Mouse (Mus musculus): Measurements from ENCODE around the gene Nucb2. TPM values are rescaled to one million over a fixed set of nuclear protein-coding genes. Genes with fewer than 3 reads are reported as not detected.

Nucb2 gene
- 27.4 and 29.4 TPM in 2 replicates for polyA plus RNA-seq (2015; fragmentation: Nextera tagmentation; extraction: Ambion mirVana)

- ATAC-seq, result peak; percentile 100
- peak within 1 kb of the TSS; percentile 86 for H3K9ac ChIP-seq (ENCODE audit: low read depth, low read length)
- H3K36me3 ChIP-seq (ENCODE audit: control insufficient read depth, insufficient read depth, low read length), result no peaks in the 10 kb centered on the region
- no peaks in the 10 kb centered on the region for H3K27me3 ChIP-seq (ENCODE audit: control insufficient read depth, insufficient read depth, low read depth, low read length)
- H3K4me3 ChIP-seq (ENCODE audit: low read depth, low read length), result peak within 1 kb of the TSS; percentile 88
- peak within 1 kb of the TSS; percentile 67 for H3K4me2 ChIP-seq (ENCODE audit: low read length)
- H3K9me3 ChIP-seq (replicated peaks; ENCODE audit: control insufficient read depth, low read length, poor library complexity, severe bottlenecking), result no peaks in the 10 kb centered on the region
- peaks cover 14% of the 10 kb centered on the region for H3K4me1 ChIP-seq (ENCODE audit: control insufficient read depth, insufficient read depth, low read length)
- 0% methylated on average over 51 of the region's 51 CpGs for WGBS
- peak within 1 kb of the TSS; percentile 91 for H3K27ac ChIP-seq (ENCODE audit: low read length)
These were observed at the start of gene Nucb2 for GRCm38 (mm10) chr7:116503879-116504817. Gene Nucb2, plus strand, starts transcription at chr7:116504369.

GRCm38 (mm10) chr7:116456964-116457363 lies 47.2 kb upstream of the Nucb2 start:
- no peak overlapping the region for H3K4me2 ChIP-seq (ENCODE audit: low read length)
- no peaks in the 10 kb centered on the region for H3K27me3 ChIP-seq (ENCODE audit: control insufficient read depth, insufficient read depth, low read depth, low read length)
- ATAC-seq, result no peak
- no peak overlapping the region for H3K4me3 ChIP-seq (ENCODE audit: low read depth, low read length)
- no peaks in the 10 kb centered on the region for H3K36me3 ChIP-seq (ENCODE audit: control insufficient read depth, insufficient read depth, low read length)
- WGBS, result 84% methylated on average over 4 of the region's 4 CpGs
- H3K4me1 ChIP-seq (ENCODE audit: control insufficient read depth, insufficient read depth, low read length), result no peaks in the 10 kb centered on the region
- H3K9me3 ChIP-seq (replicated peaks; ENCODE audit: control insufficient read depth, low read length, poor library complexity, severe bottlenecking), result no peaks in the 10 kb centered on the region
- no peak overlapping the region for H3K9ac ChIP-seq (ENCODE audit: low read depth, low read length)
- H3K27ac ChIP-seq (ENCODE audit: low read length), result no peak overlapping the region

GRCm38 (mm10) chr7:116457391-116457790 lies 46.8 kb upstream of the Nucb2 start:
- Histone ChIP-seq H3K4me2 (ENCODE audit: low read length) (no peak overlapping the region), H3K9me3 (replicated peaks; ENCODE audit: control insufficient read depth, low read length, poor library complexity, severe bottlenecking) (no peaks in the 10 kb centered on the region), H3K27me3 (ENCODE audit: control insufficient read depth, insufficient read depth, low read depth, low read length) (no peaks in the 10 kb centered on the region), H3K27ac (ENCODE audit: low read length) (no peak overlapping the region), H3K36me3 (ENCODE audit: control insufficient read depth, insufficient read depth, low read length) (no peaks in the 10 kb centered on the region), H3K4me3 (ENCODE audit: low read depth, low read length) (no peak overlapping the region), H3K9ac (ENCODE audit: low read depth, low read length) (no peak overlapping the region), H3K4me1 (ENCODE audit: control insufficient read depth, insufficient read depth, low read length) (no peaks in the 10 kb centered on the region)
- ATAC-seq, result no peak
- WGBS, result 81% methylated on average over 6 of the region's 6 CpGs

- Histone ChIP-seq H3K36me3 (ENCODE audit: control insufficient read depth, insufficient read depth, low read length) (no peaks in the 10 kb centered on the region), H3K4me3 (ENCODE audit: low read depth, low read length) (no peak overlapping the region), H3K9me3 (replicated peaks; ENCODE audit: control insufficient read depth, low read length, poor library complexity, severe bottlenecking) (no peaks in the 10 kb centered on the region), H3K27me3 (ENCODE audit: control insufficient read depth, insufficient read depth, low read depth, low read length) (no peaks in the 10 kb centered on the region), H3K27ac (ENCODE audit: low read length) (no peak overlapping the region), H3K4me2 (ENCODE audit: low read length) (no peak overlapping the region), H3K4me1 (ENCODE audit: control insufficient read depth, insufficient read depth, low read length) (no peaks in the 10 kb centered on the region), H3K9ac (ENCODE audit: low read depth, low read length) (no peak overlapping the region)
- WGBS, result 29% methylated on average over 3 of the region's 3 CpGs
- ATAC-seq, result no peak
These were observed 45.2 kb upstream of the Nucb2 start for GRCm38 (mm10) chr7:116458985-116459441.

- WGBS, result 53% methylated on average over 8 of the region's 8 CpGs
These were observed 42.1 kb upstream of the Nucb2 start for GRCm38 (mm10) chr7:116462114-116462513.

GRCm38 (mm10) chr7:116475836-116476235 lies 28.3 kb upstream of the Nucb2 start:
- no peak overlapping the region for H3K27ac ChIP-seq (ENCODE audit: low read length)
- H3K27me3 ChIP-seq (ENCODE audit: control insufficient read depth, insufficient read depth, low read depth, low read length), result no peaks in the 10 kb centered on the region
- no peak overlapping the region for H3K9ac ChIP-seq (ENCODE audit: low read depth, low read length)
- no peak overlapping the region for H3K4me2 ChIP-seq (ENCODE audit: low read length)
- no peak overlapping the region for H3K4me3 ChIP-seq (ENCODE audit: low read depth, low read length)
- no peaks in the 10 kb centered on the region for H3K36me3 ChIP-seq (ENCODE audit: control insufficient read depth, insufficient read depth, low read length)
- H3K4me1 ChIP-seq (ENCODE audit: control insufficient read depth, insufficient read depth, low read length), result no peaks in the 10 kb centered on the region
- no peaks in the 10 kb centered on the region for H3K9me3 ChIP-seq (replicated peaks; ENCODE audit: control insufficient read depth, low read length, poor library complexity, severe bottlenecking)
- ATAC-seq, result no peak

More at GRCm38 (mm10) chr7:116462114-116462513, 42.1 kb upstream of the Nucb2 start:
- Histone ChIP-seq H3K27ac (ENCODE audit: low read length) (no peak overlapping the region), H3K9ac (ENCODE audit: low read depth, low read length) (no peak overlapping the region), H3K36me3 (ENCODE audit: control insufficient read depth, insufficient read depth, low read length) (no peaks in the 10 kb centered on the region), H3K4me1 (ENCODE audit: control insufficient read depth, insufficient read depth, low read length) (no peaks in the 10 kb centered on the region), H3K27me3 (ENCODE audit: control insufficient read depth, insufficient read depth, low read depth, low read length) (no peaks in the 10 kb centered on the region), H3K4me3 (ENCODE audit: low read depth, low read length) (no peak overlapping the region), H3K4me2 (ENCODE audit: low read length) (no peak overlapping the region), H3K9me3 (replicated peaks; ENCODE audit: control insufficient read depth, low read length, poor library complexity, severe bottlenecking) (no peaks in the 10 kb centered on the region)
- ATAC-seq, result no peak

GRCm38 (mm10) chr7:116476264-116476663 lies 27.9 kb upstream of the Nucb2 start:
- no peaks in the 10 kb centered on the region for H3K27me3 ChIP-seq (ENCODE audit: control insufficient read depth, insufficient read depth, low read depth, low read length)
- H3K4me2 ChIP-seq (ENCODE audit: low read length), result no peak overlapping the region
- H3K27ac ChIP-seq (ENCODE audit: low read length), result no peak overlapping the region
- WGBS, result 90% methylated on average over 5 of the region's 5 CpGs
- no peaks in the 10 kb centered on the region for H3K9me3 ChIP-seq (replicated peaks; ENCODE audit: control insufficient read depth, low read length, poor library complexity, severe bottlenecking)
- no peaks in the 10 kb centered on the region for H3K4me1 ChIP-seq (ENCODE audit: control insufficient read depth, insufficient read depth, low read length)
- H3K36me3 ChIP-seq (ENCODE audit: control insufficient read depth, insufficient read depth, low read length), result no peaks in the 10 kb centered on the region
- no peak overlapping the region for H3K9ac ChIP-seq (ENCODE audit: low read depth, low read length)
- no peak for ATAC-seq
- H3K4me3 ChIP-seq (ENCODE audit: low read depth, low read length), result no peak overlapping the region

- no peaks in the 10 kb centered on the region for H3K9me3 ChIP-seq (replicated peaks; ENCODE audit: control insufficient read depth, low read length, poor library complexity, severe bottlenecking)
- no peak for ATAC-seq
- no peak overlapping the region for H3K27ac ChIP-seq (ENCODE audit: low read length)
- H3K36me3 ChIP-seq (ENCODE audit: control insufficient read depth, insufficient read depth, low read length), result no peaks in the 10 kb centered on the region
- H3K4me3 ChIP-seq (ENCODE audit: low read depth, low read length), result no peak overlapping the region
- H3K27me3 ChIP-seq (ENCODE audit: control insufficient read depth, insufficient read depth, low read depth, low read length), result no peaks in the 10 kb centered on the region
- 60% methylated on average over 1 of the region's 1 CpGs for WGBS
- no peak overlapping the region for H3K4me2 ChIP-seq (ENCODE audit: low read length)
- no peak overlapping the region for H3K9ac ChIP-seq (ENCODE audit: low read depth, low read length)
- no peaks in the 10 kb centered on the region for H3K4me1 ChIP-seq (ENCODE audit: control insufficient read depth, insufficient read depth, low read length)
These were observed 21.1 kb upstream of the Nucb2 start for GRCm38 (mm10) chr7:116483106-116483505.

GRCm38 (mm10) chr7:116483782-116484181 lies 20.4 kb upstream of the Nucb2 start:
- H3K9ac ChIP-seq (ENCODE audit: low read depth, low read length), result no peak overlapping the region
- WGBS, result 67% methylated on average over 5 of the region's 5 CpGs
- H3K4me2 ChIP-seq (ENCODE audit: low read length), result no peak overlapping the region
- H3K4me1 ChIP-seq (ENCODE audit: control insufficient read depth, insufficient read depth, low read length), result no peaks in the 10 kb centered on the region
- ATAC-seq, result no peak
- no peaks in the 10 kb centered on the region for H3K27me3 ChIP-seq (ENCODE audit: control insufficient read depth, insufficient read depth, low read depth, low read length)
- no peaks in the 10 kb centered on the region for H3K36me3 ChIP-seq (ENCODE audit: control insufficient read depth, insufficient read depth, low read length)
- H3K4me3 ChIP-seq (ENCODE audit: low read depth, low read length), result no peak overlapping the region
- no peak overlapping the region for H3K27ac ChIP-seq (ENCODE audit: low read length)
- no peaks in the 10 kb centered on the region for H3K9me3 ChIP-seq (replicated peaks; ENCODE audit: control insufficient read depth, low read length, poor library complexity, severe bottlenecking)
